Mouse (Mus musculus) CH12.LX (cell line): ENCODE measurements at regions not wholly inside any gene's neighbourhood (a gene's known extent, or its start where the extent isn't known, plus 50 kb on each side); places are given as distances from the start of the nearest gene placed in this dataset.

ENCODE experiments used
- ELF1 ChIP-seq: IDR thresholded peaks from 2 replicates; pipeline ENCODE4 v1.6.1; 2014; ENCODE audit warnings: low read depth, mild to moderate bottlenecking, inconsistent platforms, low read length, improper control_type of control experiment
- GABPA ChIP-seq: IDR thresholded peaks from 2 replicates; pipeline ENCODE4 v1.6.1; 2012; ENCODE audit warnings: low read depth, low read length, improper control_type of control experiment, inconsistent platforms; ENCODE audit not compliant: insufficient replicate concordance
- USF2 ChIP-seq: conservative IDR thresholded peaks from 2 replicates; pipeline ENCODE4 v1.6.1; 2011; ENCODE audit warnings: low read depth, low read length, improper control_type of control experiment

DNA sequence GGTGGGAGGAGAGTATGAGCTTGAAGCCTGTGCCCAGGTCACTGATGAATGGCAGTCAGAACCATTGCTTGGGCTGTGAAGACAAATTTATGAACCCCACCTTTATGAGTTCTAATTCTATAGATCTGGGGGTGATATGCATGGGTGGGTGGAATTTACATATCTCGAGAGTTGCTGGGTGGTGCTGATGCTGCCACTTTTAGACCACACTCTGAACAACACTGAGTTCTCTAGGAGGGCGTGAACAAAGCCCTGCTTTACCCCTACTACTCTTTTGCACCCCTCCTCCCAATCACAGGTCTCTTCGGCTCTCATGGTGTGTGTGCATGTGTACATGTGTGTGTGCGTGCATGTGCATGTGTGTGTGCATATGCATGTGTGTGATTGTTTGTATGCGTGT, 281.2 kb upstream of the Smarca2 start:
- TF ChIP-seq GABPA (no peak), ELF1 (no peak), USF2 (no peak)
